Mouse (Mus musculus): ENCODE measurements at regions not wholly inside any gene's neighbourhood (a gene's known extent, or its start where the extent isn't known, plus 50 kb on each side); places are given as distances from the start of the nearest gene placed in this dataset.

DNA sequence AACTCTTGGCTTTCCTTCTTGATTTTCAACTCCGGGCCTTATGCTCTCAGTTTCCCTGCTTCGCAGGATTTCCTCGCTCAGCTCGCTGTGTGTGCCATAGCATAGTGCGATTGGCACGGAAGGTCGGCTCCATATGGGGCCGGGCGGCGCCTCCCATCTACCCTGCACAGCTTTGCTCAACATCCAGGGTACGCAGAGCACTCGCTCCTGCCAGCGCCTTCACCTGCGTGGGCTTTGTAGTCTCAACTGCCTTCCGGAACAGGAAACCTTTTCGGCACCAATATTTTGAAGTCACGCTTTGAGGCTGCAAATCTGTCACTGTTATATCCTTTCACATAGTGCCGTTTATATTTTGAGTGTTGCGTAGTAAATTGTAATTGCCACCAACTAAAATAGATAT is 359.9 kb upstream of the Tle4 start:
- no peaks in the 10 kb centered on the region for H3K79me2 ChIP-seq (replicated peaks; ENCODE audit: control insufficient read depth, insufficient read depth, low read length)
- DNase-seq: no peak
- TF ChIP-seq POLR2A (IDR thresholded peaks at IDR 0.05; ENCODE audit: insufficient read depth, low read depth, low read length) (no peak), EP300 (IDR thresholded peaks at IDR 0.05; ENCODE audit: insufficient read depth, low read depth, low read length) (no peak), CTCF (IDR thresholded peaks at IDR 0.05) (no peak)
- WGBS: 94% methylated on average over 19 of the region's 19 CpGs
- H3K4me3 ChIP-seq: no peak overlapping the region
- intact Hi-C loops (cut with DNase I): no loop called here
- no peaks in the 10 kb centered on the region for H3K36me3 ChIP-seq (ENCODE audit: control insufficient read depth, insufficient read depth, low read length)
- H3K9ac ChIP-seq (ENCODE audit: low read depth, low read length): no peak overlapping the region
- 0 out of 2 replicates have a peak, but pooled peaks cover 1% of the 10 kb centered on the region for H3K27me3 ChIP-seq (ENCODE audit: control insufficient read depth, insufficient read depth, low read length)
- H3K4me1 ChIP-seq (ENCODE audit: control insufficient read depth, insufficient read depth, low read length): no peaks in the 10 kb centered on the region
- no peak overlapping the region for H3K27ac ChIP-seq

DNA sequence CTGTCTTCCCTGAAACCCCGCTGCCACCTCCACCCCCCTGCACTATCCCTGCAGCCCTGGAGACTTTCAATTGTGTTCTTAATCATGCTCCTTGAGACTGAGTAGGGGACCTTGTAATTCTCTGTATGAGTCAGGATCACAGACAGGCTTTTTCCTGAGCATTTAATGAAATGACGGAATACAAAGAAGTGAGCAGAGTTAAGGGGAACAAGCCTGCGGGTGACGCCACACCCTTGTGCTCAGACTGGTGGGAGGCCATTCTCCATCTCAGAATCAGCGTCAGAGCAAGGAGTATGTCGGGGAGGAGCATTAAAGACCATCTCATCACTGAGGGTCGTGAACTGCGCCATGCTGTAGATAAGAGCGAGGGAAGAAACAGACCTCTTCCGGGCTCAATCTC is 359.3 kb upstream of the Tle4 start:
- H3K79me2 ChIP-seq (replicated peaks; ENCODE audit: control insufficient read depth, insufficient read depth, low read length): no peaks in the 10 kb centered on the region
- H3K9ac ChIP-seq (ENCODE audit: low read depth, low read length): no peak overlapping the region
- H3K27me3 ChIP-seq (ENCODE audit: control insufficient read depth, insufficient read depth, low read length): 0 out of 2 replicates have a peak, but pooled peaks cover 1% of the 10 kb centered on the region
- 61% methylated on average over 10 of the region's 10 CpGs for WGBS
- no peak overlapping the region for H3K4me3 ChIP-seq
- intact Hi-C loops (cut with DNase I): no loop called here
- no peak for DNase-seq
- no peak overlapping the region for H3K27ac ChIP-seq
- no peaks in the 10 kb centered on the region for H3K36me3 ChIP-seq (ENCODE audit: control insufficient read depth, insufficient read depth, low read length)
- TF ChIP-seq POLR2A (IDR thresholded peaks at IDR 0.05; ENCODE audit: insufficient read depth, low read depth, low read length): no peak
- TF ChIP-seq EP300 (IDR thresholded peaks at IDR 0.05; ENCODE audit: insufficient read depth, low read depth, low read length): no peak
- TF ChIP-seq CTCF (IDR thresholded peaks at IDR 0.05): no peak
- no peaks in the 10 kb centered on the region for H3K4me1 ChIP-seq (ENCODE audit: control insufficient read depth, insufficient read depth, low read length)

DNA sequence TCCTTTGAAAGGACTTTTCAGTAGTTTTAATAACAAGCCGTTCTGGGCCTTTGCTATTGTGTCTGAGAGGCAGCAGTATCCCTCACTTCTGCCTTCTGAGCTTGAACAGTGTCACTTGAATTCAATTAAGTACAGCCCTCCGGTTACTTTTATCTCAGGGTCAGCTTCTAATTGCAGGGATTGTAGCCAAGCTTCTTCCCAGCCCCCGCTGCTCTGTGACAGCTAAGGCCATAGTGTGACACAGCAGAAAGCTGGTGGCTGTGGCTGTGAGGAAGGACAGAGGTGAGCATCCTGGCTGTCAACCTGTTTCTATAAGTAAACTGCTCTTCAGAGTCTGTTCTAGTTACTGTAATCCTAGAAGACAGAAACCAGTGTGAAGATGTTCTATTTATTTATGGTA is 358.5 kb upstream of the Tle4 start:
- Histone ChIP-seq H3K27me3 (ENCODE audit: control insufficient read depth, insufficient read depth, low read length) (0 out of 2 replicates have a peak, but pooled peaks cover 1% of the 10 kb centered on the region), H3K4me1 (ENCODE audit: control insufficient read depth, insufficient read depth, low read length) (no peaks in the 10 kb centered on the region), H3K9ac (ENCODE audit: low read depth, low read length) (no peak overlapping the region), H3K36me3 (ENCODE audit: control insufficient read depth, insufficient read depth, low read length) (no peaks in the 10 kb centered on the region), H3K4me3 (no peak overlapping the region), H3K27ac (no peak overlapping the region), H3K79me2 (replicated peaks; ENCODE audit: control insufficient read depth, insufficient read depth, low read length) (no peaks in the 10 kb centered on the region)
- intact Hi-C loops (cut with DNase I): no loop called here
- no peak for DNase-seq
- WGBS: 15% methylated on average over 3 of the region's 3 CpGs
- no peak for TF ChIP-seq POLR2A (IDR thresholded peaks at IDR 0.05; ENCODE audit: insufficient read depth, low read depth, low read length)
- TF ChIP-seq CTCF (IDR thresholded peaks at IDR 0.05): no peak
- no peak for TF ChIP-seq EP300 (IDR thresholded peaks at IDR 0.05; ENCODE audit: insufficient read depth, low read depth, low read length)

DNA sequence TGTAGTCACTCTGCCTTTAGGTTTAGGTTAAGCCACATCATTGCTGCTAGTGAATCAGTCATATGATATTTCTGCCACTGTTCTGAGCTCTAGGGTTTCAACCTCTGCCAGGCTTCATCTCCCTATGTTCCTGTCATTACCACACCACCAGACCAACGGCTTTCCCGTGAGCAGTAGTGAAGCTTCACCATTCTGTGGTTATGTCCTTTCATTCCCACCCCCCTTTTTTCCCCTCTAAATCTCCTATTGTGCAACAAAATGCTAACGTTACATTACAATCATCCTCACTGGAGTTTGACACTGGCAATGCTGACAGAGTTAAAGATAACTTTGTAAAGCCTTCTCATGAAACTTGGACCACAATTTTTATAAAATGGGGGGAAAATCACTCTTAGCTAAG is 358.1 kb upstream of the Tle4 start:
- DNase-seq: no peak
- Histone ChIP-seq H3K9ac (ENCODE audit: low read depth, low read length) (no peak overlapping the region), H3K36me3 (ENCODE audit: control insufficient read depth, insufficient read depth, low read length) (no peaks in the 10 kb centered on the region), H3K79me2 (replicated peaks; ENCODE audit: control insufficient read depth, insufficient read depth, low read length) (no peaks in the 10 kb centered on the region), H3K27me3 (ENCODE audit: control insufficient read depth, insufficient read depth, low read length) (0 out of 2 replicates have a peak, but pooled peaks cover 1% of the 10 kb centered on the region), H3K27ac (no peak overlapping the region), H3K4me1 (ENCODE audit: control insufficient read depth, insufficient read depth, low read length) (no peaks in the 10 kb centered on the region), H3K4me3 (no peak overlapping the region)
- WGBS: 54% methylated on average over 3 of the region's 3 CpGs
- intact Hi-C loops (cut with DNase I): no loop called here
- TF ChIP-seq EP300 (IDR thresholded peaks at IDR 0.05; ENCODE audit: insufficient read depth, low read depth, low read length) (no peak), CTCF (IDR thresholded peaks at IDR 0.05) (no peak), POLR2A (IDR thresholded peaks at IDR 0.05; ENCODE audit: insufficient read depth, low read depth, low read length) (no peak)

DNA sequence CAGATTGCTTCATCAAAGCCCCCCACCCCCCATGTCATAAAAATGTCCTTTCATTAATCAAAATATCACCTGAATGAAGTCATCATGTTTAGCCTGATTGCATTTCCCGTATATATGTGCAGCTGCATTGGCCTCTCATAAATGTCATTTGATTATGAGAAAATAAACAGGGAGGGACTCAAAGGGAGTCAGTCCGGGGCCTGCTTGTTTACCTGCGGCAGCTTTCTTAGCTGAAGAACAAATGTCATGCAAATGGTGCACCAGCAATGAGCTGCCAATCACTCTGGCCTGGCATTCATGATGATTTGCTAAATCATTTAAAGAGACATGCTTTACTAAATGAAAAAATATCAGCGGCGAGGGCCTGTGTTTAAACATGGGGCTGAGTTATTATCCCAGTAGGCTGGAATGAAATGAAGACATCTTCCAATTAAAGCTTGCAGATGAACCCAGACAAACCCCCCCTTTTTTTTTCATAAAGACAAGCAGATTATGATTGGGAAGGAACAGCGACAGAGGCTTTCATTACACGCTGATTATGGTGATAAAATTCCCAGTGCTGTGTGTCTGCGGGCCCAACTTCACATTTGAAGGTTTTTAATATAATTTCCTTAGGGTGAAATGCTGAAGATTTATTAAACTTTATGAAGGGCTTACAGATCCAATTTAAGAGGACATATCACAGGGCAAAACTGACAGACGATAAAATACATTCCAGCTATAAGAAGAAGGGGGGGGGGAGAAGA is 342.5 kb upstream of the Tle4 start:
- no peaks in the 10 kb centered on the region for H3K79me2 ChIP-seq (replicated peaks; ENCODE audit: control insufficient read depth, insufficient read depth, low read length)
- H3K27ac ChIP-seq: no peak overlapping the region
- no peak for DNase-seq
- H3K27me3 ChIP-seq (ENCODE audit: control insufficient read depth, insufficient read depth, low read length): no peaks in the 10 kb centered on the region
- no peak overlapping the region for H3K9ac ChIP-seq (ENCODE audit: low read depth, low read length)
- intact Hi-C loops (cut with DNase I): no loop called here
- no peak for TF ChIP-seq EP300 (IDR thresholded peaks at IDR 0.05; ENCODE audit: insufficient read depth, low read depth, low read length)
- no peak for TF ChIP-seq CTCF (IDR thresholded peaks at IDR 0.05)
- TF ChIP-seq POLR2A (IDR thresholded peaks at IDR 0.05; ENCODE audit: insufficient read depth, low read depth, low read length): no peak
- no peaks in the 10 kb centered on the region for H3K36me3 ChIP-seq (ENCODE audit: control insufficient read depth, insufficient read depth, low read length)
- 78% methylated on average over 9 of the region's 9 CpGs for WGBS
- H3K4me1 ChIP-seq (ENCODE audit: control insufficient read depth, insufficient read depth, low read length): no peaks in the 10 kb centered on the region
- no peak overlapping the region for H3K4me3 ChIP-seq

DNA sequence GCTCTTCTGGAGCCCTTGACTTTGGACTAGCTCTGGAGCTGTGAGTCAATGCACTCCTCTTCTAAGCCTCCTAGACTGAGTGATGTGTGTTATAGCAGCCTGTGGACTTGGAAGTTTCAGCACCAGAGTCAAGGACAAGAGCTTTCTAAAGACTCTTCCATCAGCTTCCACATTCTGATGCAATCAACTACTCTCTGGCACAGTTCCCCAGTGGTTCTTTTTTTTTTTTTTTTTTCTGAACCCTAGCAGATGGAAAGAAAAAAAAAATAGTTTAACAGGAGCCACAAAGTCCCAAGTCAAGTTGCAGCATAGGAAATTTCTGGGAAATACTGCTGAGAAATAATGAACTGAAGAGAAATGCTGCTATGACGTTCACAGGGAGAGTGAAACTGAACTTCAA is 324.4 kb upstream of the Tle4 start:
- Histone ChIP-seq H3K9ac (ENCODE audit: low read depth, low read length) (no peak overlapping the region), H3K36me3 (ENCODE audit: control insufficient read depth, insufficient read depth, low read length) (no peaks in the 10 kb centered on the region), H3K27ac (no peak overlapping the region), H3K4me1 (ENCODE audit: control insufficient read depth, insufficient read depth, low read length) (no peaks in the 10 kb centered on the region), H3K4me3 (no peak overlapping the region), H3K27me3 (ENCODE audit: control insufficient read depth, insufficient read depth, low read length) (no peaks in the 10 kb centered on the region), H3K79me2 (replicated peaks; ENCODE audit: control insufficient read depth, insufficient read depth, low read length) (no peaks in the 10 kb centered on the region)
- 64% methylated on average over 1 of the region's 1 CpGs for WGBS
- no peak for TF ChIP-seq EP300 (IDR thresholded peaks at IDR 0.05; ENCODE audit: insufficient read depth, low read depth, low read length)
- no peak for TF ChIP-seq CTCF (IDR thresholded peaks at IDR 0.05)
- TF ChIP-seq POLR2A (IDR thresholded peaks at IDR 0.05; ENCODE audit: insufficient read depth, low read depth, low read length): no peak
- no peak for DNase-seq
- intact Hi-C loops (cut with DNase I): no loop called here
